Mouse (Mus musculus) ES-Bruce4 (cell line): Measurements from ENCODE around the gene Casq2.

Experiments
- CTCF ChIP-seq: IDR thresholded peaks from one replicate; pipeline ENCODE4 v1.8.1; 2011; ENCODE audit warnings: low read depth, low read length
- EP300 ChIP-seq: IDR thresholded peaks from 2 replicates; pipeline ENCODE4 v1.6.1; 2011; ENCODE audit warnings: low read depth, low read length; ENCODE audit not compliant: insufficient read depth

- TF ChIP-seq CTCF, result no peak
- no peak for TF ChIP-seq EP300
Measured at GRCm38 (mm10) chr3:102095412-102095811, 9.2 kb downstream of the Casq2 start.
